Mouse (Mus musculus) lung, postnatal 10 days (tissue): ENCODE results near the gene Kcnn3.

ENCODE experiments used
- DNase-seq: peaks from one replicate; pipeline ENCODE4 v3.0.0; 2021

Kcnn3 gene

GRCm38 (mm10) chr3:89677617-89678016 lies 157.7 kb downstream of the Kcnn3 start:
- no peak for DNase-seq

GRCm38 (mm10) chr3:89686031-89686430 lies 166.1 kb downstream of the Kcnn3 start:
- DNase-seq, result no peak

- peak; percentile 91 for DNase-seq
These were observed 169.0 kb downstream of the Kcnn3 start for GRCm38 (mm10) chr3:89688694-89689581.

- DNase-seq, result no peak
These were observed 171.8 kb downstream of the Kcnn3 start for GRCm38 (mm10) chr3:89691776-89692175.

- DNase-seq, result no peak
These were observed 176.3 kb downstream of the Kcnn3 start for GRCm38 (mm10) chr3:89696152-89696821.

GRCm38 (mm10) chr3:89698958-89699357 lies 179.0 kb downstream of the Kcnn3 start:
- DNase-seq, result no peak

- no peak for DNase-seq
These were observed 180.5 kb downstream of the Kcnn3 start for GRCm38 (mm10) chr3:89700461-89700860.

- no peak for DNase-seq
These were observed 183.6 kb downstream of the Kcnn3 start for GRCm38 (mm10) chr3:89703596-89703995.

GRCm38 (mm10) chr3:89704064-89704463 lies 184.1 kb downstream of the Kcnn3 start:
- DNase-seq, result no peak

GRCm38 (mm10) chr3:89714359-89715206 lies 194.6 kb downstream of the Kcnn3 start, which contains the start of gene Adar:
Adar (plus strand) TSS chr3:89715022.
- peak; percentile 86 for DNase-seq

GRCm38 (mm10) chr3:89715207-89715966 lies 195.4 kb downstream of the Kcnn3 start:
- peak; percentile 31 for DNase-seq

GRCm38 (mm10) chr3:89715967-89716256 lies 195.9 kb downstream of the Kcnn3 start:
- DNase-seq, result no peak

- no peak for DNase-seq
These were observed 202.1 kb downstream of the Kcnn3 start for GRCm38 (mm10) chr3:89722032-89722431.

- no peak for DNase-seq
These were observed 203.6 kb downstream of the Kcnn3 start for GRCm38 (mm10) chr3:89723400-89724084.
